Mouse (Mus musculus) heart, adult 11 months (tissue): ENCODE results near the gene Kmt2e.
A peak's percentile ranks its signal among the peaks of the same experiment; 100 is the strongest.

Experiments
- DNase-seq: peaks from one replicate; pipeline ENCODE4 v3.0.0; 2022

Gene Kmt2e

DNA sequence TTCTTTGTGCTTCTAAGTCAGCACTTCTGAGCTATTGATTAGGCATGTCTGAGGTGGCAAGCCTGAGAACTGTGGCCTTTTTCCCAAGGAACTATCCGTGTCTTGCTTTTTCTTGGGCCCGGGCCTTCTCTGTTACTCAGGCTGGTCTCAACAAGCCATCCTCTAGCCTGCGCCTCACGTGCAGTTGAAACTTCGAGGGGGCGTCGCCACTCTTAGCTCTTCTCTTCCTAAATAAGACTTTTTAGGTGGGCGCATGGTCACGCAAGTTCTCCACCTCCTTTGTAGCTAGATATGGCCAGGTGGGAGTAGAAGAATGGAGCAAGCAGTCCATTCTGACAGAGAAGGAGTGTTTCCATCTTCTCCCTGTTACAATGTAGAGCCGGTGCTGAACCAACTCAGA, 22.6 kb upstream of the Kmt2e start:
- DNase-seq = peak; percentile 89

GRCm38 (mm10) chr5:23412247-23412948, 21.8 kb upstream of the Kmt2e start:
- peak; percentile 86 for DNase-seq

GRCm38 (mm10) chr5:23413058-23413457, 21.2 kb upstream of the Kmt2e start:
- DNase-seq = peak; percentile 96

DNA sequence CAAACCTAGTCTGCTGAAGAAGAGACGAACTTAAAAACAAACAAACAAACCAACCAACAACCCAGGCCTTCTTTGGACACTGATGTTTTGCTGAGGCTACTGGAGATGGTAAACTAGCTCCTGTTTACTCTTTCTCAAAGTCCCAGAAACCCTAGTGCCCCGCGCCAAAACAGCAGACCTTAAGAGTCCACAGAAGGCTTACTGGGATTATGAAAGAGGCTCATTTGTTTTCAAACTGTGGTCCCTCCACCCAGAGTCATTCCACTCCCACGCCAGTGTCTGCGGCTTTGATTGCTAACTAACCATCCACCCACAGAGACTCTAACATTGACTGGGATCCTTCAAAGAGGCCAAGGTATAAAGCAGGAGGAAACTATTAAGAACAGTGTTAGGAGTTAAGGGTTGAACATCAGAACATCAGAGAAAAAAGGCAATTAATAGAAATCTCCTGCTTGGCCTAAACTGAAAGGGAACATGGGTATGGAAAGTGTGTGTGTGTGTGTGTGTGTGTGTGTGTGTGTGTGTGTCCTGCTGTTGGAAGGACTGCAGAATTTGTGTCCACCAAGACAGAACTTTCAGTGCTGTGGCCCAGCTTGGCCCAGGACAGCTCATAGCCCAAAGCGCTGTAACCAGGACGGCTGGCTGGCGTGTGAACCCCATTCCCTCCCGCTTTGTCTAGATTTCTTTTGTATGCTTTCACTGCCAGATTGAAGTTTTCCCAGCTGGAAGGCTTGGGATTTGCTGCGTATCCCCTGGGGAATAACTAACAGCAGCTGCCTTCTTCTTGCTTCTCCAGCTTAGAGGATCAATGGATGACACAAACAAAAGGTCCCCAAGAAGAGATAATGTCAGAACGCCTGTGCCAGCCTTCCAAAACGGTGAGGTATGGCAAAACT, 20.4 kb upstream of the Kmt2e start:
- peak; percentile 98 for DNase-seq

DNA sequence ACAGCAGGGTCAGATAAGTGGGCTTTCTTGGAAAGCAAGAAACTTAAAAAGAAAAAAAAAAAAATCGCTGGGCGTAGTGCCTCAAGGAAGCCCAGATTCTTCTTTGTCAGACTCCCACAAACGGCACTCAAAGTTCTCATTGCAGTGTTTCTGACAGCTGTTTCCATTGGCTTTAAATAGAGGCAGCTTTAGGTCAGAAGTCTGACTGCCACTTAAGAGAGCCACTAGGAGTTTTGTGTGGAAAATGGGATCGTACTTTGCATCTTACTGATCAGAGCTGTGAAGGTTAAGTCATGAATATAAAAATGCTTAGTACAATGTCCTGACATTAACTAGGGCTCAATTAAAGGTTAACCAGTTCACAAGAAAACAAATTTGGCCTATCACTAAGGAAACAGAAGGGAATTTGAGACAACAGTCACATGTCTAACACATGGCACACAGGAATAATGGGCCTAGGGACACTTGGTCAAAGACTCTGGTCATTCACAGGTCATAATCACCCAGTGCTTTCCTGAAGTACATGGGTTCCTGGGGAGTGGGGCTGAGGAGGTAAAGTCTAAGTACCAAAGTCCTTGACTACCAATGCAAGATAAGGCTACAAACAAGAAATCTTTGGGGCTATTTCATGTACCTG, 19.6 kb upstream of the Kmt2e start:
- DNase-seq = peak; percentile 88

- DNase-seq = peak; percentile 94
Measured at GRCm38 (mm10) chr5:23415571-23416285, 18.5 kb upstream of the Kmt2e start.

GRCm38 (mm10) chr5:23416286-23416643, 18.0 kb upstream of the Kmt2e start:
- peak; percentile 95 for DNase-seq

- peak; percentile 86 for DNase-seq
Measured at GRCm38 (mm10) chr5:23417716-23418115, 16.5 kb upstream of the Kmt2e start.

- peak; percentile 99 for DNase-seq
Measured at GRCm38 (mm10) chr5:23418147-23418781, 16.0 kb upstream of the Kmt2e start.

DNA sequence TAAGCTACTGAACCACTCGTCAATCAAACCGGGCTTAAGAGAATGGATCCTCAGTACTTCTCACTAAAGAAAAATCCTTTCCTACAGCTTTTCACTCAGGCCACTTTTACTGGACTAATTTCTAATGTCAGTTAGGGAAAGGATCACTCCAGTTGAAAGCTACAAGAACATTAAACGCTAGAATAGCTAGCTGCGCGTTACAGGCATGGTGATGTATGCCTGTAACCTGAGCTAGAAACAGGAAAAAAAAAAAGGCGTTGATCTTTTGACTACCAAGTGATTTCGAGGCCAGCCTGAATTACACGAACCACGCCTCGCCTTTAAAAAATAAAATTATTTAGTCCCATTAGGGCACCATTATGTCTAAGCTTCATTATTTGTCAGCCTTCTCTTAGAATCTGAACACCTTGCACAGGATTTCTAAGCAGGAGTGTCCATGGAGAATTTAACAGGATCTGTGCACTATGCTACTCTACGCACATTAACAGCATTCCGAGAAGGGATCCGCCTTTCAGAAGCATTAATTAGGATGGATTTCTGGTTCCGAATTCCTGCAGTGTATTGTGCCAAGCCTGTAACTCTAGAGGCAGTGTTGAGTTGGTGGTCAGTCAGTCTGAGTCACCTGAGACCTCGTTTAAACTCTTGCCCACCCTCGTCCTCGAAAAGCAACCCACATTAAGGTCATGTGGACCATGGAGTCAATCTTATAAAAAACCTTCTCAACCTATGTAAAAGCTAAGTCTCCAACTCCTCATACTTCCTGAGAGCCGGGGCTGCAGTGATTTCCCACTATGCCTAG, 15.2 kb upstream of the Kmt2e start:
- DNase-seq = peak; percentile 93

DNA sequence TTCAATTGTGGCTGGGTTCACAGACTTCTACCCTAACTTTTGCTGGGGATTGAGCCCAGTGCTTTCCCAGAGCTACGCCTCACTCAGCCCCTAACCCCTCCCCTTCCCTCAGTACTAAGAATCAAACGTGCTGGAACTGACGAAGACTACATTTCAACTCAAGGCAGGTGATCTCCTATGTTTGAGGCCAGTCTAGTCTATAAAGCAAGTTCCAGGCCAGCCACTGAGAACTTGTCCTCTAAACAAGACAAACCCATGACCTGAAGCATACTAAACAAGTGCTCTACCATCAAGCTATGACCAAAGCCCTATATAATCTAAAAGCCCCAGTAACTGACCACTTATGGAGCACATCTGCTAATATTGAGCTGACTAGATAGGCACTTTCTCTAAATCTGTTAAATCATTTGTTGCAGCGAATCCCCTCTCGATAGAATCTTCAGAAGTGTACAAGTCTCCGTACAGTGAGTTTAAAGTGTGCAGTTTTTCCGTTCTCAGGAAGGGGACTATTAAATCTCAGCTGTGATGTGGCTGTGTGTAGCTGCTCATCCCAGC, 14.5 kb upstream of the Kmt2e start:
- peak; percentile 19 for DNase-seq

- DNase-seq = peak; percentile 80
Measured at GRCm38 (mm10) chr5:23420410-23420809, 13.8 kb upstream of the Kmt2e start.

- peak; percentile 55 for DNase-seq
Measured at GRCm38 (mm10) chr5:23421440-23421839, 12.8 kb upstream of the Kmt2e start.

DNA sequence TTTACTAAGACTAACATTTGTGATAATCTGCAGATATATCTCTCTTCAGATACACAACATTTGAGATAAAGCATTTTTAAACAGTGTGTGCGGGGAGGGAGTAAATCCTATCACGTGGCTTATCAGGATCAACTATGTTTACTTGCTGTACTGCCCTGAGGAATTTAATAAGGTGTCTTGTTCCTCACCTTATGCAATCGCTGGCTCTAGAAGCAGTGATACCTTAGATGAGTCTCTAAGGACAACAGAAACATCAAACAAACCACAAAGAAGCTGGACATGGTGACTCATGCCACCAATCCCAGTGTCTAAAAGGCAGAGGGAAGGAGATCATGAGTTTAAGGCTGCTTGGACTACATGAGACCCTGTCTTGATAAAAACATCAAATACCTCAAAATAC, 11.2 kb upstream of the Kmt2e start:
- DNase-seq = peak; percentile 80

DNA sequence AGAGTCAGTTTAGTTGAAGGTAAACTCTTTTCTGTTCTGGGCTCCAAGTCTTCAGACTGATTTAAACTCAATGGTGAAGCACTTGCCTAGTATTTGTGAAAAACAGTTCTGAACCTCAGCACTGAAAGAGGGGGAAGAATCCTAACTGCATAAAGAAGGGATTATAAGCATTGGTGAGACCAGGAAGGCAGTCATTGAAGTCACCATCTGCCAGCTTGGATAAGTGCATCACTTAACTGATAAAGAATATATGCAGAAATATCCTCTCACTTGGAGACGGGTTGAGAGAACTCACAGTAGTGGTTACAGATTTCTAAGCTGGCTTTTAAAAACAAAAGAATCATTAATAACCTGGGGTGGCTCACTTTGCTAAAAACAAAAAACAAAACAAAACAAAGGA, 6.7 kb upstream of the Kmt2e start:
- no peak for DNase-seq

DNA sequence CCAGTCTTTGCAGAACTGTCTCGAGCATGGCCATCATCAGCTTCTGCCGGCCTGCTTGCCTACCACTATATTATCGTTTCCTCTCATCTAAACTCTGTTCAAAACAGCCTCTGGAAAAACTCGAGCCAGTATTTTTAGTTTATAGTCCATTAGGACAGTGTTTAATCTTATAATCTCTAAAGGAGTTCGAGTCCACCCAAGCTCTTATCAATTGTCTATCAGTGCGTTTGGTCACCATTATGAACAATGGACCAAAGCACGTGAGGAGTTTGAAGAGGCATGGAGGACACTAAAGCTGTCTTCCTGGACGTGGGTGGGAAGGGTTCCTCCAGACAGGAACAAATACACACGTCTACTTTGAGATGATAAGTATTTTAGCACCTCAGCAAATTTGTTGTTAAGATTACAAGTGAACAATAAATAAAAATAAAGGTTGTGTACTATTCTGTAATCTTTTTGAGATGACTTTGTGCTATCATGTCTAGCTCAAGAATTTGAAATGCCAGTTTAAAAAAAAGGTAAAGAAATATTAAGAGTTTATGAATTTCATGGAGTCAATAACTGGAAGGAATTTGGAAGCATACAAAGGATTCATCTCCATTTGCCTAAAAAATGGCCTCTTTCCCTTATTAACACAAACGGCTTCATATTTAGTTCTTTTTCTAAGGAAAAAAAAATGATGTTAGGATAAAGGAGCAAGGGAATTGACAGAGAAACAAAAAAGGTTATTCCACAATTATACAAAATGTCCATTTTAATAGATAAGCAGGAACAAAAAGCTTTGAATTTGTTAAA, 3.0 kb upstream of the Kmt2e start:
- no peak for DNase-seq

- no peak for DNase-seq
Measured at GRCm38 (mm10) chr5:23431948-23432707, 2.1 kb upstream of the Kmt2e start.

DNA sequence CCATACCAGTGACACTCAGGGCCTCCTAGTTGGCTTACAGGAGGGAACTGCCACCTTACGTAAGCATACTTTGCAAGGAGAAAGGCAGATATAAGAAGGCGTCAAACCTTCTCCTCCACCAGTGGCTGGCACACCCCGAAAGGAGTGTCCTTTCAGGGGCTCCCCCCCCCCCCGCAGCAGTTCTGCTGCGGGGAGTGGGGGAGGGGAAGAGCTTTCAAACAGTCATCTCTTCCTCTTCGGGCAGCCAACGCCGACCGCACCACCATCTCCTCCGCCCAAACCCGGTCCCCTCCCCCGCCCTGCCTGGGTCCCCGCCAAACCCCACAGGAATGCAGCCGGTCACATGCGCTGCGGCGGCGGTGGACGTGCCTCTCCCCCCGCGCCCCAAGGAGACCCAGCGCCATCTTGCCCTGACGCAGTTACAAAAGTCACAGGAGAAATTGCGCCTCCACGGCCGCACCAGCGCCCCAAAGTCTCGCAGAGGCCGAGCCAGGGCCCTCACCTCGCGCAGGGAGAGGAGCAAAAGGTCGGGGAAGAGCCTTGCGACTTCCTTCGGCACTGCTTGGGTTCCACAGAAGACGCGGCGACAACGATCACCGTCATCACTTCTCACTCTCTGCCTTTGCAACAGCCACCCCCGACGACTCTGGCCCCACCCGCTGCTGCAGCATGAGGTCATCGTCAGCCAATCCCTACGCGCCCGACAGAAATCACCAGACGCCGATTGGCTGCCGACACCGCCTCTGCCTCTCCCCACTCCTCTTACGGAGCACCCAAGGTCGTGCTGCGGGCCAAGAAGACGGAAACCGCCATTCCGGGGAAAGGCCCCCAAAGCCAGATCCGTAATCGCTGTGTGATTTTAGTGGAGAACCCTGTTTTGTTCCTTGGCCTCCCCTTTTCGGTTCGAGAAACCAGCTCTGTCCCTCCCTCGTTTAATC, 1.3 kb upstream of the Kmt2e start:
- peak; percentile 100 for DNase-seq
